ENCODE assay signal across 25 mouse cellular contexts in the genomic region with DNA sequence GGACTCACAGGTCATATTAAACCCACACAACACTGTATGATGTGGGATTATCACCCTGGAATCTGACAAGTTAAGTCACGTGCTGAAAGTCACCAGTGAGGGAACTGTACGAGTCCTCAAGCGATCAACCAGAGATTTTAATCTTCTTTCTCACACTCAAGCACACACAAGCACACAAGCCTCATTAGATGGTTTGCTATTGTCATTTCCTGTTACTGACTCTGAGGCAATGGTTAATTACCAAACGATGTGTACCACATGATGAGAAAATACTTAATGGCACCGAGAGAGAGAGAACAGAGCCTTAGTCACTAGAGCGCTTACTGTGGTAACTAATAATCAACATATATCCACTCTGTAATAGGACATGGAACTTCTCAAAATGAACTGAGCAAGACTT. TPM values are rescaled to one million over a fixed set of nuclear protein-coding genes. Genes with fewer than 3 reads are reported as not detected.
DNase-seq lines count a peak whose midpoint lies in the region; ATAC-seq and TF ChIP-seq lines count a peak whose summit lies in the region.
"Had no signal": no experiment of that assay in that cellular context is flagged by ENCODE, and none has a peak within 500 bp of the region (broad histone marks: within the 10 kb centered on the region; RNA-seq: fewer than 3 reads in every experiment).

No protein-coding gene starts in this region.

- no peaks in the 10 kb centered on the region for H3K36me3 ChIP-seq in heart, adult 2 months (ENCODE audit: control insufficient read depth, insufficient read depth, low read length)
- H3K36me3 ChIP-seq in heart, embryonic 10.5 days: peaks cover 35% of the 10 kb centered on the region
- peaks cover 3% of the 10 kb centered on the region; the same call in 1 of the 2 replicates for H3K36me3 ChIP-seq in heart, postnatal 0 days (replicated peaks; ENCODE audit: control insufficient read depth, insufficient read depth, low read length)

- TF ChIP-seq POLR2A in heart, adult 2 months (IDR thresholded peaks at IDR 0.05; ENCODE audit: insufficient read depth, low read depth, low read length): no peak

- H3K4me1 ChIP-seq in heart, adult 2 months (ENCODE audit: control insufficient read depth, insufficient read depth, low read length): peaks cover 15% of the 10 kb centered on the region
- peaks cover 11% of the 10 kb centered on the region for H3K4me1 ChIP-seq in heart, embryonic 10.5 days
- H3K4me1 ChIP-seq in heart, postnatal 0 days (ENCODE audit: control insufficient read depth, insufficient read depth): peaks cover 30% of the 10 kb centered on the region
- H3K4me1 ChIP-seq: embryonic facial prominence, embryonic 13.5 days; embryonic facial prominence, embryonic 15.5 days; forebrain, embryonic 10.5 days; forebrain, embryonic 12.5 days had no signal

- H3K27ac ChIP-seq in heart, adult 2 months: peak overlapping the region; percentile 28
- no peak overlapping the region for H3K27ac ChIP-seq in heart, embryonic 10.5 days
- H3K27ac ChIP-seq in heart, postnatal 0 days (ENCODE audit: low read depth): peak overlapping the region; percentile 85
- H3K27ac ChIP-seq: embryonic facial prominence, embryonic 13.5 days; embryonic facial prominence, embryonic 15.5 days; forebrain, embryonic 10.5 days; forebrain, embryonic 12.5 days had no signal

- H3K9me3 ChIP-seq in heart, embryonic 10.5 days: no peaks in the 10 kb centered on the region
- H3K9me3 ChIP-seq in heart, postnatal 0 days (replicated peaks; ENCODE audit: control insufficient read depth, low read length): no peaks in the 10 kb centered on the region
- H3K9me3 ChIP-seq: embryonic facial prominence, embryonic 13.5 days; embryonic facial prominence, embryonic 15.5 days; forebrain, embryonic 10.5 days; forebrain, embryonic 12.5 days had no signal

- DNase-seq in heart, adult 2 months: no peak
- DNase-seq in heart, embryonic 10.5 days (ENCODE audit: low spot score): no peak
- DNase-seq in heart, postnatal 0 days (ENCODE audit: low spot score): no peak
- DNase-seq in heart, adult 9 months (ENCODE audit: low spot score in 2 of 2): no peak
- peak; percentile 53 for DNase-seq in 416B (ENCODE audit: low read depth)
- no peak for DNase-seq in natural killer cell, adult 2 months (ENCODE audit: low spot score in 2 of 2)
- DNase-seq: adrenal gland, adult 2 months; adrenal gland, postnatal 10 days; adrenal gland, postnatal 25 days; B cell, adult 2 months; cerebellum, adult 11 months; cerebellum, adult 18-20 months; cerebellum, adult 8-10 months; cerebellum, adult 9-11 months; cerebellum, postnatal 14 days; cerebellum, postnatal 36 days; embryo, embryonic 11 days had no signal

- no peak overlapping the region for H3K4me3 ChIP-seq in heart, adult 2 months
- H3K4me3 ChIP-seq in heart, embryonic 10.5 days: no peak overlapping the region
- H3K4me3 ChIP-seq in heart, postnatal 0 days (ENCODE audit: low read depth, low read length): no peak overlapping the region
- H3K4me3 ChIP-seq: embryonic facial prominence, embryonic 13.5 days; embryonic facial prominence, embryonic 15.5 days; erythroblast, embryonic 14.5 days; forebrain, embryonic 10.5 days; forebrain, embryonic 12.5 days had no signal

- intact Hi-C loops in heart, adult 2 months (cut with DNase I): no loop called here

- no peak for TF ChIP-seq CTCF in heart, adult 2 months (IDR thresholded peaks at IDR 0.05)
- no peak for TF ChIP-seq CTCF in heart, postnatal 0 days (IDR thresholded peaks at IDR 0.05; ENCODE audit: low read depth)

- H3K27me3 ChIP-seq in heart, adult 2 months (ENCODE audit: control insufficient read depth, insufficient read depth, low read length): no peaks in the 10 kb centered on the region
- no peaks in the 10 kb centered on the region for H3K27me3 ChIP-seq in heart, embryonic 10.5 days (ENCODE audit: insufficient read depth, poor library complexity, severe bottlenecking)
- H3K27me3 ChIP-seq in heart, postnatal 0 days (ENCODE audit: control insufficient read depth, insufficient read depth, low read length): no peaks in the 10 kb centered on the region
- H3K27me3 ChIP-seq: embryonic facial prominence, embryonic 13.5 days; embryonic facial prominence, embryonic 15.5 days; forebrain, embryonic 12.5 days had no signal

- WGBS in heart, adult 2 months: 78% methylated on average over 6 of the region's 6 CpGs
- 88% methylated on average over 6 of the region's 6 CpGs for WGBS in heart, embryonic 10.5 days
- WGBS in heart, postnatal 0 days: 90% methylated on average over 6 of the region's 6 CpGs

- no peak overlapping the region; the same call in 1 of the 2 replicates for H3K9ac ChIP-seq in heart, adult 2 months (ENCODE audit: low read depth, low read length)
- no peak overlapping the region for H3K9ac ChIP-seq in heart, postnatal 0 days (replicated peaks; ENCODE audit: low read depth, low read length)
- H3K9ac ChIP-seq: embryonic facial prominence, embryonic 13.5 days; embryonic facial prominence, embryonic 15.5 days; forebrain, embryonic 12.5 days had no signal

- no peaks in the 10 kb centered on the region for H3K79me2 ChIP-seq in heart, adult 2 months (replicated peaks; ENCODE audit: control insufficient read depth, insufficient read depth, low read length)

- no peak overlapping the region for H3K4me2 ChIP-seq in heart, postnatal 0 days (ENCODE audit: low read depth, low read length)
- H3K4me2 ChIP-seq: embryonic facial prominence, embryonic 13.5 days; embryonic facial prominence, embryonic 15.5 days; forebrain, embryonic 12.5 days had no signal

- no peak for TF ChIP-seq EP300 in heart, adult 2 months (IDR thresholded peaks at IDR 0.05; ENCODE audit: insufficient read depth, low read depth, low read length)
- no peak for TF ChIP-seq EP300 in heart, postnatal 0 days (IDR thresholded peaks at IDR 0.05; ENCODE audit: low read depth)

- ATAC-seq in heart, postnatal 0 days (ENCODE audit: insufficient read depth, low read depth): no peak
- peak; percentile 63 for ATAC-seq in CD4-positive, CD25-positive, alpha-beta regulatory T cell, adult 4 months
- ATAC-seq: forebrain, embryonic 14.5 days; forebrain, embryonic 16.5 days had no signal

RNA-seq across cellular contexts. Expression of gene Map1lc3a, which starts 9.6 kb away (rescaled TPM):
- total RNA-seq in heart, adult 2 months (2021): 100 to 1,000 TPM; 713 to 821 TPM
- 933 and 1,030 TPM in 2 replicates for polyA plus RNA-seq in heart, adult 2 months (2012; rRNA removed)
- polyA plus RNA-seq in heart, embryonic 10.5 days (2016; fragmentation: Nextera tagmentation; extraction: Ambion mirVana): 140 and 172 TPM in 2 replicates
- 673 and 815 TPM in 2 replicates for total RNA-seq in heart, postnatal 0 days (2014; rRNA removed; ENCODE audit: low replicate concordance)
- polyA plus RNA-seq in heart, postnatal 0 days (2015; fragmentation: Nextera tagmentation; extraction: Ambion mirVana): 946 and 987 TPM in 2 replicates
- polyA plus RNA-seq in CD4-positive, CD25-positive, alpha-beta regulatory T cell, adult 4 months (2017; shearing (Covaris generic)): 1 to 10 TPM; 1.1 to 2.9 TPM

RNA-seq across cellular contexts. Expression of gene Dynlrb1, which starts 49.4 kb away (rescaled TPM):
- total RNA-seq in heart, adult 2 months (2021): 100 to 1,000 TPM; 163 to 165 TPM
- 359 and 543 TPM in 2 replicates for polyA plus RNA-seq in heart, adult 2 months (2012; rRNA removed)
- polyA plus RNA-seq in heart, embryonic 10.5 days (2016; fragmentation: Nextera tagmentation; extraction: Ambion mirVana): 380 and 389 TPM in 2 replicates
- 159 and 215 TPM in 2 replicates for total RNA-seq in heart, postnatal 0 days (2014; rRNA removed; ENCODE audit: low replicate concordance)
- polyA plus RNA-seq in heart, postnatal 0 days (2015; fragmentation: Nextera tagmentation; extraction: Ambion mirVana): 423 and 444 TPM in 2 replicates
- 100 to 1,000 TPM; 259 to 281 TPM for polyA plus RNA-seq in CD4-positive, CD25-positive, alpha-beta regulatory T cell, adult 4 months (2017; shearing (Covaris generic))

Comparison
In these comparisons a context has a peak if more than half of its experiments do, and no peak if none do; other contexts are left out.
1. RNA of gene Map1lc3a, which starts 9.6 kb away (polyA plus RNA-seq): 933 to 1,030 TPM in heart, adult 2 months, 946 to 987 TPM in heart, postnatal 0 days and 140 to 172 TPM in heart, embryonic 10.5 days; 1.1 to 2.9 TPM in CD4-positive, CD25-positive, alpha-beta regulatory T cell, adult 4 months; every median in the first group is over 10 times any median in the second.